Mouse (Mus musculus): Measurements from ENCODE around the gene Loxl4. TPM values are rescaled to one million over a fixed set of nuclear protein-coding genes. Genes with fewer than 3 reads are reported as not detected.

Loxl4 gene
- polyA plus RNA-seq, 1 experiment from 2014 or later, result 0.29 TPM

GRCm38 (mm10) chr19:42600591-42600990, 12.0 kb downstream of the Loxl4 start:
- Histone ChIP-seq H3K36me3 (ENCODE audit: control insufficient read depth, insufficient read depth) (no peaks in the 10 kb centered on the region), H3K4me1 (ENCODE audit: control insufficient read depth, insufficient read depth, low read length) (no peaks in the 10 kb centered on the region), H3K27ac (ENCODE audit: low read length) (no peak overlapping the region), H3K4me3 (ENCODE audit: low read length) (no peak overlapping the region), H3K9ac (ENCODE audit: low read length) (no peak overlapping the region), H3K4me2 (ENCODE audit: low read depth, low read length) (no peak overlapping the region), H3K9me3 (replicated peaks; ENCODE audit: control insufficient read depth, low read length) (no peaks in the 10 kb centered on the region), H3K27me3 (ENCODE audit: control insufficient read depth, insufficient read depth, low read length) (no peaks in the 10 kb centered on the region)
- 63% methylated on average over 3 of the region's 3 CpGs for WGBS
- ATAC-seq (replicated peaks; ENCODE audit: extremely low read depth, insufficient read depth, low FRiP score), result no peak

- Histone ChIP-seq H3K4me3 (ENCODE audit: low read length) (no peak overlapping the region), H3K4me1 (ENCODE audit: control insufficient read depth, insufficient read depth, low read length) (no peaks in the 10 kb centered on the region), H3K9me3 (replicated peaks; ENCODE audit: control insufficient read depth, low read length) (no peaks in the 10 kb centered on the region), H3K27ac (ENCODE audit: low read length) (no peak overlapping the region), H3K4me2 (ENCODE audit: low read depth, low read length) (no peak overlapping the region), H3K9ac (ENCODE audit: low read length) (no peak overlapping the region), H3K36me3 (ENCODE audit: control insufficient read depth, insufficient read depth) (no peaks in the 10 kb centered on the region), H3K27me3 (ENCODE audit: control insufficient read depth, insufficient read depth, low read length) (no peaks in the 10 kb centered on the region)
- ATAC-seq (replicated peaks; ENCODE audit: extremely low read depth, insufficient read depth, low FRiP score), result no peak
- WGBS, result 82% methylated on average over 17 of the region's 17 CpGs
Observed at GRCm38 (mm10) chr19:42599891-42600290, 12.7 kb downstream of the Loxl4 start.

- Histone ChIP-seq H3K36me3 (ENCODE audit: control insufficient read depth, insufficient read depth) (no peaks in the 10 kb centered on the region), H3K4me2 (ENCODE audit: low read depth, low read length) (no peak overlapping the region), H3K9ac (ENCODE audit: low read length) (no peak overlapping the region), H3K9me3 (replicated peaks; ENCODE audit: control insufficient read depth, low read length) (no peaks in the 10 kb centered on the region), H3K27me3 (ENCODE audit: control insufficient read depth, insufficient read depth, low read length) (no peaks in the 10 kb centered on the region), H3K27ac (ENCODE audit: low read length) (no peak overlapping the region), H3K4me1 (ENCODE audit: control insufficient read depth, insufficient read depth, low read length) (no peaks in the 10 kb centered on the region), H3K4me3 (ENCODE audit: low read length) (no peak overlapping the region)
- no peak for ATAC-seq (replicated peaks; ENCODE audit: extremely low read depth, insufficient read depth, low FRiP score)
- WGBS, result 91% methylated on average over 6 of the region's 6 CpGs
Observed at GRCm38 (mm10) chr19:42597896-42598295, 14.7 kb downstream of the Loxl4 start.

- H3K4me2 ChIP-seq (ENCODE audit: low read depth, low read length), result no peak overlapping the region
- H3K27me3 ChIP-seq (ENCODE audit: control insufficient read depth, insufficient read depth, low read length), result no peaks in the 10 kb centered on the region
- no peaks in the 10 kb centered on the region for H3K36me3 ChIP-seq (ENCODE audit: control insufficient read depth, insufficient read depth)
- ATAC-seq (replicated peaks; ENCODE audit: extremely low read depth, insufficient read depth, low FRiP score), result no peak
- no peak overlapping the region for H3K4me3 ChIP-seq (ENCODE audit: low read length)
- no peak overlapping the region for H3K27ac ChIP-seq (ENCODE audit: low read length)
- no peak overlapping the region for H3K9ac ChIP-seq (ENCODE audit: low read length)
- H3K9me3 ChIP-seq (replicated peaks; ENCODE audit: control insufficient read depth, low read length), result no peaks in the 10 kb centered on the region
- no peaks in the 10 kb centered on the region for H3K4me1 ChIP-seq (ENCODE audit: control insufficient read depth, insufficient read depth, low read length)
- 91% methylated on average over 12 of the region's 12 CpGs for WGBS
Observed at GRCm38 (mm10) chr19:42597286-42597685, 15.3 kb downstream of the Loxl4 start.

- no peaks in the 10 kb centered on the region for H3K9me3 ChIP-seq (replicated peaks; ENCODE audit: control insufficient read depth, low read length)
- H3K4me3 ChIP-seq (ENCODE audit: low read length), result no peak overlapping the region
- no peak overlapping the region for H3K27ac ChIP-seq (ENCODE audit: low read length)
- H3K4me1 ChIP-seq (ENCODE audit: control insufficient read depth, insufficient read depth, low read length), result no peaks in the 10 kb centered on the region
- 89% methylated on average over 6 of the region's 6 CpGs for WGBS
- H3K9ac ChIP-seq (ENCODE audit: low read length), result no peak overlapping the region
- ATAC-seq (replicated peaks; ENCODE audit: extremely low read depth, insufficient read depth, low FRiP score), result no peak
- no peak overlapping the region for H3K4me2 ChIP-seq (ENCODE audit: low read depth, low read length)
- peaks cover 11% of the 10 kb centered on the region for H3K36me3 ChIP-seq (ENCODE audit: control insufficient read depth, insufficient read depth)
- H3K27me3 ChIP-seq (ENCODE audit: control insufficient read depth, insufficient read depth, low read length), result no peaks in the 10 kb centered on the region
Observed at GRCm38 (mm10) chr19:42595066-42595465, 17.5 kb downstream of the Loxl4 start.

- Histone ChIP-seq H3K9ac (ENCODE audit: low read length) (no peak overlapping the region), H3K4me2 (ENCODE audit: low read depth, low read length) (no peak overlapping the region), H3K27ac (ENCODE audit: low read length) (no peak overlapping the region), H3K4me1 (ENCODE audit: control insufficient read depth, insufficient read depth, low read length) (no peaks in the 10 kb centered on the region; the same call in 1 of the 2 replicates), H3K4me3 (ENCODE audit: low read length) (no peak overlapping the region), H3K9me3 (replicated peaks; ENCODE audit: control insufficient read depth, low read length) (no peaks in the 10 kb centered on the region), H3K27me3 (ENCODE audit: control insufficient read depth, insufficient read depth, low read length) (no peaks in the 10 kb centered on the region), H3K36me3 (ENCODE audit: control insufficient read depth, insufficient read depth) (peaks cover 11% of the 10 kb centered on the region)
- no peak for ATAC-seq (replicated peaks; ENCODE audit: extremely low read depth, insufficient read depth, low FRiP score)
- 80% methylated on average over 6 of the region's 6 CpGs for WGBS
Observed at GRCm38 (mm10) chr19:42593456-42593855, 19.2 kb downstream of the Loxl4 start.

GRCm38 (mm10) chr19:42591534-42591933, 21.1 kb downstream of the Loxl4 start:
- no peak overlapping the region for H3K4me3 ChIP-seq (ENCODE audit: low read length)
- H3K27ac ChIP-seq (ENCODE audit: low read length), result no peak overlapping the region
- WGBS, result 77% methylated on average over 14 of the region's 14 CpGs
- H3K4me1 ChIP-seq (ENCODE audit: control insufficient read depth, insufficient read depth, low read length), result peaks cover 9% of the 10 kb centered on the region
- no peaks in the 10 kb centered on the region for H3K27me3 ChIP-seq (ENCODE audit: control insufficient read depth, insufficient read depth, low read length)
- H3K9me3 ChIP-seq (replicated peaks; ENCODE audit: control insufficient read depth, low read length), result no peaks in the 10 kb centered on the region
- no peak for ATAC-seq (replicated peaks; ENCODE audit: extremely low read depth, insufficient read depth, low FRiP score)
- no peak overlapping the region for H3K9ac ChIP-seq (ENCODE audit: low read length)
- no peak overlapping the region for H3K4me2 ChIP-seq (ENCODE audit: low read depth, low read length)
- peaks cover 11% of the 10 kb centered on the region for H3K36me3 ChIP-seq (ENCODE audit: control insufficient read depth, insufficient read depth)

- Histone ChIP-seq H3K4me2 (ENCODE audit: low read depth, low read length) (no peak overlapping the region), H3K9me3 (replicated peaks; ENCODE audit: control insufficient read depth, low read length) (no peaks in the 10 kb centered on the region), H3K4me1 (ENCODE audit: control insufficient read depth, insufficient read depth, low read length) (peaks cover 9% of the 10 kb centered on the region), H3K27me3 (ENCODE audit: control insufficient read depth, insufficient read depth, low read length) (no peaks in the 10 kb centered on the region), H3K4me3 (ENCODE audit: low read length) (no peak overlapping the region), H3K9ac (ENCODE audit: low read length) (no peak overlapping the region), H3K27ac (ENCODE audit: low read length) (no peak overlapping the region), H3K36me3 (ENCODE audit: control insufficient read depth, insufficient read depth) (peaks cover 11% of the 10 kb centered on the region)
- no peak for ATAC-seq (replicated peaks; ENCODE audit: extremely low read depth, insufficient read depth, low FRiP score)
- WGBS, result 67% methylated on average over 1 of the region's 1 CpGs
Observed at GRCm38 (mm10) chr19:42589246-42589645, 23.4 kb downstream of the Loxl4 start.

- no peak for ATAC-seq (replicated peaks; ENCODE audit: extremely low read depth, insufficient read depth, low FRiP score)
Observed at GRCm38 (mm10) chr19:42587704-42588103, 24.9 kb downstream of the Loxl4 start.

GRCm38 (mm10) chr19:42584188-42584587, 28.4 kb downstream of the Loxl4 start:
- no peak overlapping the region for H3K4me2 ChIP-seq (ENCODE audit: low read depth, low read length)
- H3K9me3 ChIP-seq (replicated peaks; ENCODE audit: control insufficient read depth, low read length), result no peaks in the 10 kb centered on the region
- peaks cover 11% of the 10 kb centered on the region for H3K36me3 ChIP-seq (ENCODE audit: control insufficient read depth, insufficient read depth)
- no peak overlapping the region for H3K27ac ChIP-seq (ENCODE audit: low read length)
- H3K9ac ChIP-seq (ENCODE audit: low read length), result no peak overlapping the region
- no peak overlapping the region for H3K4me3 ChIP-seq (ENCODE audit: low read length)
- H3K27me3 ChIP-seq (ENCODE audit: control insufficient read depth, insufficient read depth, low read length), result no peaks in the 10 kb centered on the region
- WGBS, result 92% methylated on average over 3 of the region's 3 CpGs
- peaks cover 9% of the 10 kb centered on the region for H3K4me1 ChIP-seq (ENCODE audit: control insufficient read depth, insufficient read depth, low read length)
- no peak for ATAC-seq (replicated peaks; ENCODE audit: extremely low read depth, insufficient read depth, low FRiP score)

More at GRCm38 (mm10) chr19:42587704-42588103, 24.9 kb downstream of the Loxl4 start:
- Histone ChIP-seq H3K4me2 (ENCODE audit: low read depth, low read length) (no peak overlapping the region), H3K4me1 (ENCODE audit: control insufficient read depth, insufficient read depth, low read length) (peaks cover 9% of the 10 kb centered on the region), H3K9me3 (replicated peaks; ENCODE audit: control insufficient read depth, low read length) (no peaks in the 10 kb centered on the region), H3K4me3 (ENCODE audit: low read length) (no peak overlapping the region), H3K27me3 (ENCODE audit: control insufficient read depth, insufficient read depth, low read length) (no peaks in the 10 kb centered on the region), H3K9ac (ENCODE audit: low read length) (no peak overlapping the region), H3K36me3 (ENCODE audit: control insufficient read depth, insufficient read depth) (peaks cover 20% of the 10 kb centered on the region), H3K27ac (ENCODE audit: low read length) (no peak overlapping the region)
- whole genome bisulfite sequencing, result 40% methylated on average over 2 of the region's 2 CpGs

All from heart, embryonic 16.5 days (tissue).